Mouse (Mus musculus): Measurements from ENCODE around the gene Rock2. TPM values are rescaled to one million over a fixed set of nuclear protein-coding genes. Genes with fewer than 3 reads are reported as not detected.

Rock2 gene
- polyA plus RNA-seq, 1 experiment = 3.6 TPM

- Histone ChIP-seq H3K4me3 (ENCODE audit: low read depth, low read length) (no peak overlapping the region), H3K4me1 (ENCODE audit: control insufficient read depth, insufficient read depth, insufficient read length, low read length) (peaks cover 55% of the 10 kb centered on the region), H3K36me3 (ENCODE audit: control insufficient read depth, insufficient read depth, low read length) (no peaks in the 10 kb centered on the region), H3K27me3 (ENCODE audit: control insufficient read depth, insufficient read depth, low read length) (no peaks in the 10 kb centered on the region), H3K27ac (ENCODE audit: insufficient read depth, low read depth, low read length) (no peak overlapping the region)
- 88% methylated on average over 1 of the region's 1 CpGs for WGBS
- no peak for TF ChIP-seq CTCF (IDR thresholded peaks at IDR 0.05; ENCODE audit: extremely low read depth, insufficient read length, insufficient replicate concordance, low read depth, low read length)
- no peak for TF ChIP-seq POLR2A (IDR thresholded peaks at IDR 0.05; ENCODE audit: low read depth, low read length)
Measured at GRCm38 (mm10) chr12:16872006-16872405, 22.7 kb upstream of the Rock2 start.

- H3K4me1 ChIP-seq (ENCODE audit: control insufficient read depth, insufficient read depth, insufficient read length, low read length) = peaks cover 58% of the 10 kb centered on the region
- no peak overlapping the region for H3K4me3 ChIP-seq (ENCODE audit: low read depth, low read length)
- H3K36me3 ChIP-seq (ENCODE audit: control insufficient read depth, insufficient read depth, low read length) = no peaks in the 10 kb centered on the region
- TF ChIP-seq POLR2A (IDR thresholded peaks at IDR 0.05; ENCODE audit: low read depth, low read length) = no peak
- no peak for TF ChIP-seq CTCF (IDR thresholded peaks at IDR 0.05; ENCODE audit: extremely low read depth, insufficient read length, insufficient replicate concordance, low read depth, low read length)
- WGBS = 64% methylated on average over 7 of the region's 7 CpGs
- no peaks in the 10 kb centered on the region for H3K27me3 ChIP-seq (ENCODE audit: control insufficient read depth, insufficient read depth, low read length)
- peak overlapping the region; percentile 94 for H3K27ac ChIP-seq (ENCODE audit: insufficient read depth, low read depth, low read length)
Measured at GRCm38 (mm10) chr12:16872926-16873464, 21.7 kb upstream of the Rock2 start.

- no peak overlapping the region for H3K4me3 ChIP-seq (ENCODE audit: low read depth, low read length)
- no peaks in the 10 kb centered on the region for H3K27me3 ChIP-seq (ENCODE audit: control insufficient read depth, insufficient read depth, low read length)
- TF ChIP-seq POLR2A (IDR thresholded peaks at IDR 0.05; ENCODE audit: low read depth, low read length) (no peak), CTCF (IDR thresholded peaks at IDR 0.05; ENCODE audit: extremely low read depth, insufficient read length, insufficient replicate concordance, low read depth, low read length) (no peak)
- 47% methylated on average over 7 of the region's 7 CpGs for WGBS
- peaks cover 59% of the 10 kb centered on the region for H3K4me1 ChIP-seq (ENCODE audit: control insufficient read depth, insufficient read depth, insufficient read length, low read length)
- peak overlapping the region; percentile 94 for H3K27ac ChIP-seq (ENCODE audit: insufficient read depth, low read depth, low read length)
- no peaks in the 10 kb centered on the region for H3K36me3 ChIP-seq (ENCODE audit: control insufficient read depth, insufficient read depth, low read length)
Measured at GRCm38 (mm10) chr12:16873549-16873948, 21.1 kb upstream of the Rock2 start.

GRCm38 (mm10) chr12:16874086-16874485, 20.6 kb upstream of the Rock2 start:
- H3K27me3 ChIP-seq (ENCODE audit: control insufficient read depth, insufficient read depth, low read length) = no peaks in the 10 kb centered on the region
- H3K4me3 ChIP-seq (ENCODE audit: low read depth, low read length) = no peak overlapping the region
- peaks cover 57% of the 10 kb centered on the region for H3K4me1 ChIP-seq (ENCODE audit: control insufficient read depth, insufficient read depth, insufficient read length, low read length)
- TF ChIP-seq POLR2A (IDR thresholded peaks at IDR 0.05; ENCODE audit: low read depth, low read length) = no peak
- TF ChIP-seq CTCF (IDR thresholded peaks at IDR 0.05; ENCODE audit: extremely low read depth, insufficient read length, insufficient replicate concordance, low read depth, low read length) = no peak
- peak overlapping the region; percentile 94 for H3K27ac ChIP-seq (ENCODE audit: insufficient read depth, low read depth, low read length)
- H3K36me3 ChIP-seq (ENCODE audit: control insufficient read depth, insufficient read depth, low read length) = no peaks in the 10 kb centered on the region
- WGBS = 12% methylated on average over 2 of the region's 2 CpGs

GRCm38 (mm10) chr12:16875269-16875668, 19.4 kb upstream of the Rock2 start:
- H3K4me1 ChIP-seq (ENCODE audit: control insufficient read depth, insufficient read depth, insufficient read length, low read length) = peaks cover 51% of the 10 kb centered on the region
- H3K27me3 ChIP-seq (ENCODE audit: control insufficient read depth, insufficient read depth, low read length) = no peaks in the 10 kb centered on the region
- TF ChIP-seq POLR2A (IDR thresholded peaks at IDR 0.05; ENCODE audit: low read depth, low read length) = no peak
- TF ChIP-seq CTCF (IDR thresholded peaks at IDR 0.05; ENCODE audit: extremely low read depth, insufficient read length, insufficient replicate concordance, low read depth, low read length) = no peak
- H3K36me3 ChIP-seq (ENCODE audit: control insufficient read depth, insufficient read depth, low read length) = no peaks in the 10 kb centered on the region
- WGBS = 5% methylated on average over 4 of the region's 4 CpGs
- peak overlapping the region; percentile 94 for H3K27ac ChIP-seq (ENCODE audit: insufficient read depth, low read depth, low read length)
- no peak overlapping the region for H3K4me3 ChIP-seq (ENCODE audit: low read depth, low read length)

- TF ChIP-seq CTCF (IDR thresholded peaks at IDR 0.05; ENCODE audit: extremely low read depth, insufficient read length, insufficient replicate concordance, low read depth, low read length) (no peak), POLR2A (IDR thresholded peaks at IDR 0.05; ENCODE audit: low read depth, low read length) (no peak)
- 83% methylated on average over 7 of the region's 7 CpGs for WGBS
- H3K27ac ChIP-seq (ENCODE audit: insufficient read depth, low read depth, low read length) = peak overlapping the region; percentile 94
Measured at GRCm38 (mm10) chr12:16875678-16876077, 19.0 kb upstream of the Rock2 start.

GRCm38 (mm10) chr12:16876667-16877066, 18.0 kb upstream of the Rock2 start:
- H3K36me3 ChIP-seq (ENCODE audit: control insufficient read depth, insufficient read depth, low read length) = no peaks in the 10 kb centered on the region
- TF ChIP-seq CTCF (IDR thresholded peaks at IDR 0.05; ENCODE audit: extremely low read depth, insufficient read length, insufficient replicate concordance, low read depth, low read length) (no peak), POLR2A (IDR thresholded peaks at IDR 0.05; ENCODE audit: low read depth, low read length) (no peak)
- no peak overlapping the region for H3K4me3 ChIP-seq (ENCODE audit: low read depth, low read length)
- WGBS = 27% methylated on average over 3 of the region's 3 CpGs
- no peaks in the 10 kb centered on the region for H3K27me3 ChIP-seq (ENCODE audit: control insufficient read depth, insufficient read depth, low read length)
- H3K4me1 ChIP-seq (ENCODE audit: control insufficient read depth, insufficient read depth, insufficient read length, low read length) = peaks cover 44% of the 10 kb centered on the region
- peak overlapping the region; percentile 82 for H3K27ac ChIP-seq (ENCODE audit: insufficient read depth, low read depth, low read length)

More at GRCm38 (mm10) chr12:16875678-16876077, 19.0 kb upstream of the Rock2 start:
- H3K36me3 ChIP-seq (ENCODE audit: control insufficient read depth, insufficient read depth, low read length) = no peaks in the 10 kb centered on the region
- H3K4me3 ChIP-seq (ENCODE audit: low read depth, low read length) = no peak overlapping the region
- H3K27me3 ChIP-seq (ENCODE audit: control insufficient read depth, insufficient read depth, low read length) = no peaks in the 10 kb centered on the region
- H3K4me1 ChIP-seq (ENCODE audit: control insufficient read depth, insufficient read depth, insufficient read length, low read length) = peaks cover 47% of the 10 kb centered on the region

Data from small intestine, adult 2 months (tissue).